Mouse (Mus musculus) thymus, adult 2 months (tissue): Measurements from ENCODE around the gene Ftcd. TPM values are rescaled to one million over a fixed set of nuclear protein-coding genes. Genes with fewer than 3 reads are reported as not detected.
A peak's percentile ranks its signal among the peaks of the same experiment; 100 is the strongest.

Source experiments
- DNase-seq: peaks from one replicate; pipeline ENCODE4 v3.0.0; 2021
- H3K27ac ChIP-seq: fragments of 200-500 bp; 2 replicates; pipeline ENCODE4 v1.5.1; 2012; ENCODE audit warnings: low read length, control low read depth; ENCODE audit not compliant: control insufficient read depth, insufficient read depth
- H3K27me3 ChIP-seq: fragments of 200-500 bp; 2 replicates; pipeline ENCODE4 v1.6.1; 2012; ENCODE audit warnings: mild to moderate bottlenecking, low read length, moderate library complexity, mixed read lengths; ENCODE audit not compliant: control insufficient read depth, insufficient read depth
- H3K36me3 ChIP-seq: fragments of 200-500 bp; 2 replicates; pipeline ENCODE4 v1.6.1; 2012; ENCODE audit warnings: mild to moderate bottlenecking, low read length, moderate library complexity; ENCODE audit not compliant: control insufficient read depth, insufficient read depth
- H3K4me1 ChIP-seq: fragments of 200-500 bp; replicated peaks from 2 replicates; pipeline ENCODE4 v1.6.1; 2012; ENCODE audit warnings: low read length; ENCODE audit not compliant: control insufficient read depth, insufficient read depth
- H3K4me3 ChIP-seq: fragments of 200-500 bp; 2 replicates; pipeline ENCODE4 v1.5.1; 2012; ENCODE audit warnings: mild to moderate bottlenecking, low read length, control low read depth, moderate library complexity; ENCODE audit not compliant: control insufficient read depth, insufficient read depth
- CTCF ChIP-seq: fragments of 200-500 bp; IDR thresholded peaks from 2 replicates; pipeline ENCODE4 v1.5.1; 2012; ENCODE audit warnings: mild to moderate bottlenecking, control low read depth, low read length, moderate library complexity, borderline replicate concordance; ENCODE audit not compliant: control insufficient read depth, poor library complexity, insufficient read depth; ENCODE audit errors: extremely low read depth
- POLR2A ChIP-seq: fragments of 200-500 bp; IDR thresholded peaks from 2 replicates; pipeline ENCODE4 v1.6.1; 2012; ENCODE audit warnings: mild to moderate bottlenecking, low read length, control low read depth, moderate library complexity; ENCODE audit not compliant: control insufficient read depth, poor library complexity, insufficient read depth; ENCODE audit errors: extremely low read depth
- WGBS: fragments of 180-500 bp; shearing (Covaris S2); methylation state at CpG from one replicate; pipeline ENCODE4 v1.1.7; 2018; 5-methylcytosine and 5-hydroxymethylcytosine counted together
- polyA plus RNA-seq: library from polyadenylated mRNA; depleted of rRNA; stranded (reverse); fragments of >200 nt; gene quantifications from 2 replicates; pipeline ENCODE4 v1.2.3, GENCODE M21; 2012; rRNA removed

The Ftcd gene
- polyA plus RNA-seq = 0.03 and 0.83 TPM in 2 replicates

DNA sequence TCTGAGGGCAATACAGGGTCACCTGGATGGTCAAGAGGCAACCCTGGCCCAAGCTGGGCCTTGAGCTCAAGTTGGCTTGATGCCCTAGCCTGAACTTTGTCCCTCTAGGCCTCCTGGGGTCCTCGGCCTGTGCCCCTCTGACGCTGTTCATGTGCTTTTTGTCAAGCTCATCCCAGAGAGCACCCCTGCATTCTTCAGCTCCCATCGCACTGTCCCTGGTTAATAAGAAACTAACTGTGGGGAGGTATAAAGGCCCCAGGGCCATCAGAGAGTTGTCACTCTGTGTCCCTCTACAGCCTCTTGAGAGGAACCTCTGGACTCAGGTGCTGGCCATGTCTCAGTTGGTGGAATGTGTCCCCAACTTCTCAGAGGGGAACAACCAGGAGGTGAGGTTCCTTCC lies at the start of gene Ftcd:
TSS of gene Ftcd (plus strand) at position 275 of the 400 bp plus-strand sequence.
- 91% methylated on average over 3 of the region's 3 CpGs for WGBS
- no peaks in the 10 kb centered on the region for H3K4me1 ChIP-seq
- no peak within 1 kb of the TSS for H3K27ac ChIP-seq
- no peak for TF ChIP-seq CTCF
- no peak for TF ChIP-seq POLR2A
- DNase-seq = no peak
- no peaks in the 10 kb centered on the region for H3K36me3 ChIP-seq
- no peaks in the 10 kb centered on the region for H3K27me3 ChIP-seq
- no peak within 1 kb of the TSS for H3K4me3 ChIP-seq

DNA sequence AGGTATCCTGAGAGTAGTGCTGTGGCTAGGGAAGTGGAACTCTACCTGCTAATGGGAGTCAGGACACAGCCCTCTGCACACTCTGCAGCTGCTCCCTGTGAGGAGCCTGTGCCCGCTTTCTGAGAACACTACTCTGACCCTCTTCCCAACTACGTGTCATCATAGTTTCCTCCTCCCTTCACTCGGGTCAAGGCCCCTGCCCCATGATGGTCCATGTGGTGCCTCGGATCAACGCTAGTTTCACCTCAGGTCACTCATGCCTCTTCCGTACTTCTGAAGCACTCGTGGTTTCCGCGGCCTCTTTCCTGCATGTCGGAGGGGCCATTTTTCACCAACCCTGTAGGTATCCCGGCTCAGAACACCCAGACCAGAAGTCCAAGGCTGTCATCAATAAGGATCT lies 44.5 kb upstream of the Ftcd start:
- no peak overlapping the region for H3K27ac ChIP-seq
- under 1% methylated on average over 11 of the region's 11 CpGs for WGBS
- H3K4me1 ChIP-seq = peaks cover 8% of the 10 kb centered on the region
- no peaks in the 10 kb centered on the region for H3K27me3 ChIP-seq
- no peak for DNase-seq
- H3K36me3 ChIP-seq = no peaks in the 10 kb centered on the region
- TF ChIP-seq CTCF = no peak
- TF ChIP-seq POLR2A = no peak
- peak overlapping the region; percentile 49 for H3K4me3 ChIP-seq

DNA sequence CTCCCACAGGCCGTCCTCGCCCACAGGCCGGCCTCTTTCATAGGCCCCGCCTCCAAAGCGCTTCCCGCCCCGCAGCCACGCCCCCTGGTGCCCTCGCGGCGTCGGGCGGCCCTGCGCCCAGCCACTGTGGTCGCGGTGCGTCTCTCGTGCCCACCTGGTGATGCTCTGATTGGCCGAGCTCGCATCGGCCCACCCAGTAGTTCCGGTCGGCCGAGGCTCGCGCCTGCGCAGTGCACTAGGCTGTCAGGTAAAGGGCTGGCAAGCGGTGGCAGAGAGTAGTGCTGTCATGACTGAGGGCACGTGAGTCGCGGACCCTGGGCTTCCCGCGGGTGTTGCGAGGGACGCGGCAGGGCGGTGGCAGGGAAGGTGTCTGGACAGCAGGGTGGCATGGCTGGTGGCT lies 44.1 kb upstream of the Ftcd start, which contains the start of gene Lss:
TSS of gene Lss (plus strand) at position 214 of the 400 bp plus-strand sequence.
- peak; percentile 96 for DNase-seq
- under 1% methylated on average over 37 of the region's 37 CpGs for WGBS
- Histone ChIP-seq H3K36me3 (no peaks in the 10 kb centered on the region), H3K4me1 (peaks cover 8% of the 10 kb centered on the region), H3K27me3 (no peaks in the 10 kb centered on the region), H3K27ac (no peak within 1 kb of the TSS), H3K4me3 (peak within 1 kb of the TSS; percentile 49)
- peak; percentile 70; the same call in 1 of the 2 replicates for TF ChIP-seq CTCF
- peak; percentile 55; the same call in 1 of the 2 replicates for TF ChIP-seq POLR2A

DNA sequence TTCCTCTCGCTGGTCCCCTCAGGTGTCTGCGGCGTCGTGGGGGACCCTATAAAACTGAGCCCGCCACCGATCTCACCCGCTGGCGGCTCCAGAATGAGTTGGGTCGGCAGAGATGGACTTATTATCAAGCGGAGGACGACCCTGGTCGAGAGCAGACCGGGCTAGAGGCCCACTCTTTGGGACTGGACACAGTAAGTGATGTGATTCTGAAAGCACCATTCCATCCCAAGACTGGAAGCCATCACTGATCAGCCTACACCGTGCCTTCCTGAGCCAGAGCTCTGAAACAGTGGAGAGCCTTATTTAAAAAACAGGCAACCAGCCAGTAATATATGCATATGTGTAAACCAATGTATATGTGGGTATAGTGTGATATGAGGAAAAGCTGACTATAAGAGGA lies 43.6 kb upstream of the Ftcd start:
- peak overlapping the region; percentile 49 for H3K4me3 ChIP-seq
- 7% methylated on average over 14 of the region's 14 CpGs for WGBS
- H3K27me3 ChIP-seq = no peaks in the 10 kb centered on the region
- no peaks in the 10 kb centered on the region for H3K36me3 ChIP-seq
- peaks cover 8% of the 10 kb centered on the region for H3K4me1 ChIP-seq
- no peak for DNase-seq
- no peak overlapping the region for H3K27ac ChIP-seq
- TF ChIP-seq POLR2A (no peak), CTCF (no peak)

DNA sequence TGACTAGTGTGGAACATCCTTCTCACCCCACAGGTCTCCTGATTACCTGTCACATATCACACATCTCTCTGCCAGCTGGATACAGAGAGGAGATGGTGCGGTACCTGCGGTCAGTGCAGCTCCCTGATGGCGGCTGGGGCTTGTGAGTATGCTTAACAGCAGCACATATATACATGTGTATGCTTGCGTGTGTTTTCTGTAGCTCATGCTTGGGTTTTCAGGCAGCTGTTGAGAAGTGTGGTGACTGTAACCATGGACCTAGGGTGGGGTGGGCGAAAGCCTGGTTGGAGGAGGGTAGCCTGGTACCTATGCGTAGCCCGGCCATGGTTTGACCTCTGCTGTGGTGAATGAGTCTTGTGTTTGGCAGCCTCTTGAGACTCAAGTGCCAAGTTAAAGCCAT lies 39.9 kb upstream of the Ftcd start:
- Histone ChIP-seq H3K4me3 (no peak overlapping the region), H3K36me3 (no peaks in the 10 kb centered on the region), H3K27me3 (no peaks in the 10 kb centered on the region), H3K4me1 (peaks cover 8% of the 10 kb centered on the region), H3K27ac (no peak overlapping the region)
- TF ChIP-seq CTCF = no peak
- TF ChIP-seq POLR2A = no peak
- DNase-seq = no peak
- over 99% methylated on average over 7 of the region's 7 CpGs for WGBS

DNA sequence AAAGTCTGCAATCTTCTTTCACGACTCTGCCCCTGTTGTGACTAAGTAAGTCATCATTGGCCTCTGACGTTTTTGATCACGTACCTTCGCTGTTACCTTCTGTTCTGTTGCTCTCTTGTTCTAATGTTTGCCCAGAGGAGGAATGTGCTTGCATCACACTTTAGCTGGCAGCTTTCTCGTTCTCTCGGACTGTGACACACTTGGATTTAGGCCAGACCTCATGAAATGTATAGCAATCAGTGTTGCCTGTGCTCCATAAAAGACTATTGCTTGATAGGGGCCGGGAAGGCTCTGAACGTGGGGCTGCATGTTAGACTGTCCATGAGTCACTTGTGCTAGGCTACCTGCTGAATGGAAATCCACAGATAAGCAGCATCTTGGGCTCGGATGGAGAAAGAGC lies 37.8 kb upstream of the Ftcd start:
- Histone ChIP-seq H3K4me1 (peaks cover 7% of the 10 kb centered on the region), H3K36me3 (no peaks in the 10 kb centered on the region), H3K4me3 (no peak overlapping the region), H3K27ac (no peak overlapping the region), H3K27me3 (no peaks in the 10 kb centered on the region)
- WGBS = 94% methylated on average over 9 of the region's 9 CpGs
- no peak for DNase-seq
- TF ChIP-seq POLR2A (no peak), CTCF (no peak)
